Comparison of ENCODE assay signal across 7 mouse cellular contexts in genomic region chr8:104601941-104602371, GRCm38 (mm10). TPM values are rescaled to one million over a fixed set of nuclear protein-coding genes. Genes with fewer than 3 reads are reported as not detected.
DNase-seq lines count a peak whose midpoint lies in the region; ATAC-seq and TF ChIP-seq lines count a peak whose summit lies in the region.

No protein-coding gene starts in this region.

- TF ChIP-seq CTCF in kidney, adult 2 months (conservative IDR thresholded peaks at IDR 0.05; ENCODE audit: insufficient read depth, insufficient read length, low read depth, low read length) = no peak

- H3K4me2 ChIP-seq in embryonic facial prominence, embryonic 13.5 days = peak overlapping the region; percentile 61
- H3K4me2 ChIP-seq in midbrain, embryonic 14.5 days (ENCODE audit: low read length) = peak overlapping the region; percentile 41

- H3K27ac ChIP-seq in embryonic facial prominence, embryonic 13.5 days = no peak overlapping the region
- H3K27ac ChIP-seq in kidney, adult 2 months (ENCODE audit: insufficient read depth, low read depth, low read length) = no peak overlapping the region
- H3K27ac ChIP-seq in midbrain, embryonic 14.5 days (replicated peaks; ENCODE audit: low read depth, low read length) = no peak overlapping the region

- peaks cover 6% of the 10 kb centered on the region; the same call in 1 of the 2 replicates for H3K27me3 ChIP-seq in embryonic facial prominence, embryonic 13.5 days
- no peaks in the 10 kb centered on the region for H3K27me3 ChIP-seq in kidney, adult 2 months (replicated peaks; ENCODE audit: control insufficient read depth, insufficient read depth, low read length)
- no peaks in the 10 kb centered on the region for H3K27me3 ChIP-seq in midbrain, embryonic 14.5 days (ENCODE audit: control insufficient read depth, insufficient read depth, low read length)

- H3K9ac ChIP-seq in embryonic facial prominence, embryonic 13.5 days = peak overlapping the region; percentile 54; the same call in 1 of the 2 replicates
- H3K9ac ChIP-seq in midbrain, embryonic 14.5 days (replicated peaks; ENCODE audit: low read length) = no peak overlapping the region

- no peak; the same call in 1 of the 2 replicates for ATAC-seq in embryonic facial prominence, embryonic 13.5 days (ENCODE audit: insufficient number of reproducible peaks, insufficient read depth, low FRiP score, low TSS enrichment, low read depth)
- no peak for ATAC-seq in midbrain, embryonic 14.5 days (ENCODE audit: low FRiP score, low TSS enrichment)

- TF ChIP-seq POLR2A in kidney, adult 2 months (IDR thresholded peaks at IDR 0.05; ENCODE audit: low read depth, low read length) = no peak

- peak; percentile 85 for DNase-seq in ZHBTc4 (ENCODE audit: low read depth, low spot score)
- DNase-seq in kidney, adult 2 months = peak; percentile 54
- no peak for DNase-seq in midbrain, embryonic 14.5 days
- DNase-seq in cerebellum, postnatal 14 days = no peak
- no peak for DNase-seq in testis, postnatal 14 days (ENCODE audit: low spot score)
- DNase-seq in frontal cortex, postnatal 25 days (ENCODE audit: low spot score in 2 of 2) = no peak

- no peaks in the 10 kb centered on the region for H3K36me3 ChIP-seq in embryonic facial prominence, embryonic 13.5 days
- no peaks in the 10 kb centered on the region for H3K36me3 ChIP-seq in kidney, adult 2 months (ENCODE audit: control insufficient read depth, insufficient read depth, low read length)
- H3K36me3 ChIP-seq in midbrain, embryonic 14.5 days (ENCODE audit: control insufficient read depth, insufficient read depth, low read length) = no peaks in the 10 kb centered on the region

- H3K4me1 ChIP-seq in embryonic facial prominence, embryonic 13.5 days = peaks cover 7% of the 10 kb centered on the region; the same call in 1 of the 2 replicates
- H3K4me1 ChIP-seq in kidney, adult 2 months (ENCODE audit: control insufficient read depth, insufficient read depth, low read length) = peaks cover 28% of the 10 kb centered on the region
- H3K4me1 ChIP-seq in midbrain, embryonic 14.5 days (ENCODE audit: control insufficient read depth, insufficient read depth, low read length) = 0 out of 2 replicates have a peak, but pooled peaks cover 7% of the 10 kb centered on the region

- peak overlapping the region; percentile 38 for H3K4me3 ChIP-seq in embryonic facial prominence, embryonic 13.5 days
- no peak overlapping the region for H3K4me3 ChIP-seq in kidney, adult 2 months (ENCODE audit: insufficient read depth, low read depth, low read length)
- H3K4me3 ChIP-seq in midbrain, embryonic 14.5 days (replicated peaks; ENCODE audit: low read depth, low read length) = no peak overlapping the region

- under 1% methylated on average over 12 of the region's 12 CpGs for WGBS in embryonic facial prominence, embryonic 13.5 days
- WGBS in kidney, adult 2 months = 2% methylated on average over 12 of the region's 12 CpGs
- under 1% methylated on average over 12 of the region's 12 CpGs for WGBS in midbrain, embryonic 14.5 days

- no peaks in the 10 kb centered on the region for H3K9me3 ChIP-seq in embryonic facial prominence, embryonic 13.5 days
- H3K9me3 ChIP-seq in midbrain, embryonic 14.5 days (ENCODE audit: control insufficient read depth, low read length) = no peaks in the 10 kb centered on the region

RNA-seq across cellular contexts. Expression of gene Pdp2, which starts 10.7 kb away (rescaled TPM):
- 11.0 and 11.7 TPM in 2 replicates for polyA plus RNA-seq in embryonic facial prominence, embryonic 13.5 days (2015; fragmentation: Nextera tagmentation; extraction: Ambion mirVana)
- 25.7 and 29.2 TPM in 2 replicates for polyA plus RNA-seq in kidney, adult 2 months (2012; rRNA removed)
- polyA plus RNA-seq in midbrain, embryonic 14.5 days (2014; fragmentation: Nextera tagmentation; extraction: Ambion mirVana) = 17.2 and 18.2 TPM in 2 replicates

RNA-seq across cellular contexts. Expression of gene Cdh16, which starts 22.2 kb away (rescaled TPM):
- polyA plus RNA-seq in embryonic facial prominence, embryonic 13.5 days (2015; fragmentation: Nextera tagmentation; extraction: Ambion mirVana) = not detected in 2 replicates
- polyA plus RNA-seq in kidney, adult 2 months (2012; rRNA removed) = 1,103 and 1,106 TPM in 2 replicates
- not detected in 2 replicates for polyA plus RNA-seq in midbrain, embryonic 14.5 days (2014; fragmentation: Nextera tagmentation; extraction: Ambion mirVana)

RNA-seq across cellular contexts. Expression of gene Rrad, which starts 29.2 kb away (rescaled TPM):
- polyA plus RNA-seq in embryonic facial prominence, embryonic 13.5 days (2015; fragmentation: Nextera tagmentation; extraction: Ambion mirVana) = 3.4 and 6.1 TPM in 2 replicates
- 5.0 and 5.8 TPM in 2 replicates for polyA plus RNA-seq in kidney, adult 2 months (2012; rRNA removed)
- 2.5 and 3.6 TPM in 2 replicates for polyA plus RNA-seq in midbrain, embryonic 14.5 days (2014; fragmentation: Nextera tagmentation; extraction: Ambion mirVana)

RNA-seq across cellular contexts. Expression of gene Ciao2b, which starts 39.8 kb away (rescaled TPM):
- polyA plus RNA-seq in embryonic facial prominence, embryonic 13.5 days (2015; fragmentation: Nextera tagmentation; extraction: Ambion mirVana) = 79.5 and 83.5 TPM in 2 replicates
- 46.5 and 57.7 TPM in 2 replicates for polyA plus RNA-seq in kidney, adult 2 months (2012; rRNA removed)
- 131 and 148 TPM in 2 replicates for polyA plus RNA-seq in midbrain, embryonic 14.5 days (2014; fragmentation: Nextera tagmentation; extraction: Ambion mirVana)

Comparison
In these comparisons a context has a peak if more than half of its experiments do, and no peak if none do; other contexts are left out.
1. DNase-seq: peak in ZHBTc4 (single experiment) and kidney, adult 2 months (single experiment); none in midbrain, embryonic 14.5 days (single experiment), cerebellum, postnatal 14 days (0 of 2), testis, postnatal 14 days (single experiment) and frontal cortex, postnatal 25 days (0 of 2).
2. RNA of gene Cdh16, which starts 22.2 kb away (polyA plus RNA-seq): 1,103 to 1,106 TPM in kidney, adult 2 months; not detected in embryonic facial prominence, embryonic 13.5 days and not detected in midbrain, embryonic 14.5 days; every median in the first group is over 100 times any median in the second.